In genomic region chr9:116099596-116099993, GRCm38 (mm10) we compare ENCODE assay signal across 10 mouse cellular contexts.
DNase-seq lines count a peak whose midpoint lies in the region; ATAC-seq lines count a peak whose summit lies in the region.
"Had no signal": no experiment of that assay in that cellular context is flagged by ENCODE, and none has a peak within 500 bp of the region (broad histone marks: within the 10 kb centered on the region; RNA-seq: fewer than 3 reads in every experiment).

No protein-coding gene starts in this region.

- H3K4me3 ChIP-seq in kidney, embryonic 16.5 days (ENCODE audit: low read length) = no peak overlapping the region
- H3K4me3 ChIP-seq in embryonic facial prominence, embryonic 13.5 days = no peak overlapping the region
- no peak overlapping the region for H3K4me3 ChIP-seq in limb, embryonic 15.5 days
- H3K4me3 ChIP-seq: midbrain, embryonic 15.5 days had no signal

- no peak overlapping the region for H3K9ac ChIP-seq in kidney, embryonic 16.5 days (replicated peaks; ENCODE audit: low read length)
- no peak overlapping the region for H3K9ac ChIP-seq in embryonic facial prominence, embryonic 13.5 days
- no peak overlapping the region for H3K9ac ChIP-seq in limb, embryonic 15.5 days
- H3K9ac ChIP-seq: midbrain, embryonic 15.5 days had no signal

- 65% methylated on average over 6 of the region's 6 CpGs for WGBS in kidney, embryonic 16.5 days
- 46% methylated on average over 6 of the region's 6 CpGs for WGBS in embryonic facial prominence, embryonic 13.5 days
- 56% methylated on average over 6 of the region's 6 CpGs for WGBS in limb, embryonic 15.5 days

- peak overlapping the region; percentile 37 for H3K27ac ChIP-seq in kidney, embryonic 16.5 days (ENCODE audit: low read length)
- H3K27ac ChIP-seq in embryonic facial prominence, embryonic 13.5 days = peak overlapping the region; percentile 66
- H3K27ac ChIP-seq in limb, embryonic 15.5 days = peak overlapping the region; percentile 62
- H3K27ac ChIP-seq: midbrain, embryonic 15.5 days had no signal

- peaks cover 34% of the 10 kb centered on the region for H3K36me3 ChIP-seq in kidney, embryonic 16.5 days (ENCODE audit: insufficient read depth, low read length)
- H3K36me3 ChIP-seq in embryonic facial prominence, embryonic 13.5 days = peaks cover 62% of the 10 kb centered on the region
- peaks cover 55% of the 10 kb centered on the region for H3K36me3 ChIP-seq in limb, embryonic 15.5 days
- H3K36me3 ChIP-seq: midbrain, embryonic 15.5 days had no signal

- 0 out of 2 replicates have a peak, but pooled peaks have one; percentile 36 for ATAC-seq in kidney, embryonic 16.5 days (ENCODE audit: low FRiP score, low TSS enrichment)
- ATAC-seq in embryonic facial prominence, embryonic 13.5 days (ENCODE audit: insufficient number of reproducible peaks, insufficient read depth, low FRiP score, low TSS enrichment, low read depth) = no peak
- no peak for ATAC-seq in limb, embryonic 15.5 days (ENCODE audit: insufficient number of reproducible peaks, low FRiP score, low TSS enrichment, low read depth)
- ATAC-seq: midbrain, embryonic 15.5 days had no signal

- peak; percentile 44 for DNase-seq in gastrocnemius, postnatal 14 days
- DNase-seq in gastrocnemius, postnatal 36 days = no peak
- no peak for DNase-seq in kidney, adult 11 months
- no peak for DNase-seq in cerebellum, adult 9-11 months
- no peak for DNase-seq in B cell, adult 2 months
- DNase-seq: thymus, postnatal 14 days had no signal

- H3K4me2 ChIP-seq in kidney, embryonic 16.5 days (replicated peaks; ENCODE audit: low read depth, low read length) = no peak overlapping the region
- no peak overlapping the region for H3K4me2 ChIP-seq in embryonic facial prominence, embryonic 13.5 days
- no peak overlapping the region for H3K4me2 ChIP-seq in limb, embryonic 15.5 days
- H3K4me2 ChIP-seq: midbrain, embryonic 15.5 days had no signal

- no peaks in the 10 kb centered on the region for H3K27me3 ChIP-seq in kidney, embryonic 16.5 days (ENCODE audit: insufficient read depth, low read length)
- H3K27me3 ChIP-seq in embryonic facial prominence, embryonic 13.5 days = no peaks in the 10 kb centered on the region
- H3K27me3 ChIP-seq in limb, embryonic 15.5 days = no peaks in the 10 kb centered on the region
- H3K27me3 ChIP-seq: midbrain, embryonic 15.5 days had no signal

- intact Hi-C loops in gastrocnemius, postnatal 14 days (cut with DNase I; ENCODE audit: low total_unique reads) = loop anchor here (10.0 kb wide), 1 partner anchor 285 kb away; no protein-coding TSS in a partner anchor
- intact Hi-C loops in gastrocnemius, postnatal 36 days (cut with DNase I) = loop anchor here (5.0 kb wide), 1 partner anchor 83 kb away; no protein-coding TSS in a partner anchor

- H3K4me1 ChIP-seq in kidney, embryonic 16.5 days (ENCODE audit: insufficient read depth, low read length) = peaks cover 17% of the 10 kb centered on the region
- peaks cover 27% of the 10 kb centered on the region for H3K4me1 ChIP-seq in embryonic facial prominence, embryonic 13.5 days
- peaks cover 18% of the 10 kb centered on the region for H3K4me1 ChIP-seq in limb, embryonic 15.5 days

- H3K9me3 ChIP-seq in kidney, embryonic 16.5 days (ENCODE audit: low read length) = no peaks in the 10 kb centered on the region
- no peaks in the 10 kb centered on the region for H3K9me3 ChIP-seq in embryonic facial prominence, embryonic 13.5 days
- no peaks in the 10 kb centered on the region for H3K9me3 ChIP-seq in limb, embryonic 15.5 days
- H3K9me3 ChIP-seq: midbrain, embryonic 15.5 days had no signal
